Comparison of ENCODE assay signal across 8 mouse cellular contexts in the genomic region with DNA sequence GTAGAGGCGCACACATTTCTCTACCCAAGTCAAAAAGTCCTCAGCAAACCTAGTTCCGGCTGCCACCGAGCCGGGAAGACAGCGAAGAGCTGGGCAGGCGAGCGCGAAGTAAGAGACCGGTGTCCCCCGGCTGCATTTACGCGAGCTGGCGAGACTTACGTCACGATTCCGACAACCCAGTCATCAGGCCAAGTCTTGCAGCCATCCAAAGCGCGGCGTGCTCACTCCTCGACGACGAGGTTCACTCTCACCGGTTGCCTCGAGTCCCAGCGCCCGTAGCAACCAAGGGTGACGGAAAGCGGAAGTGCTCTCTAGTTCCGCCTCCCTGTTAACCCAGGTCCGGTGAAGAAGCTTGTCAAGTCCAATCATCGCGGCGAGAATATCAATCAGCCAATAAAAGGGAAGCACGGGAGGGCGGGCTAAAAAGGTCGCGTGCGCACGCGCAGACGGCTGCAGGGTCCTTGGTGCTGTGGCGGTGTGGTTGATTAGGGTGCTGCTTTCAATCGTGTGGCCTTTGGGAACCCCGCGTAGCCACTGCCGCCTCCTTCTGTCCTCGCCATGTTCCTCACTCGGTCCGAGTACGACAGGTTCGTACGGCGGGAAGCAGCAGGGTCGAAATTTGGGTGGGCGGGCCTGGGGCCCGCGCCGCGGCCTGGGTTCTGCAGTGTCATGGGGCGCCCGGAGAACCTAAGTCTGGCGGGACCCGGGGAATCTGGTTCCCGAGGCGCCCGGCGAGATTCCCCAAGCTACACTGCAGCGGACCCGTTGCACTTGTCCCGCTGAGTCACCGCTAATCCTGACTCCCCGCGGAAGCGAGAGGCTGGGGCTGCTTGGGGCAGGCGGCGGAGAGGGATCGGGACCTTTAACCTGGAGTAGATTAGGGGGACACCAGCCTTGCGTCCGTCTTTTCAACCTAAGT. TPM values are rescaled to one million over a fixed set of nuclear protein-coding genes. Genes with fewer than 3 reads are reported as not detected.
DNase-seq lines count a peak whose midpoint lies in the region; ATAC-seq lines count a peak whose summit lies in the region.

Gene Psma5, plus strand, starts transcription at position 208 of the 919 bp plus-strand sequence.

- peak within 1 kb of the TSS; percentile 100 for H3K4me3 ChIP-seq in hindbrain, embryonic 15.5 days

- H3K4me1 ChIP-seq in hindbrain, embryonic 15.5 days (replicated peaks), result peaks cover 23% of the 10 kb centered on the region

- peak within 1 kb of the TSS; percentile 91 for H3K4me2 ChIP-seq in hindbrain, embryonic 15.5 days

- ATAC-seq in hindbrain, embryonic 15.5 days (ENCODE audit: low FRiP score, low read depth), result peak; percentile 99

- peak; percentile 98 for DNase-seq in T-cell, adult 2 months (ENCODE audit: low spot score)
- DNase-seq in cerebellum, postnatal 36 days, result peak; percentile 94 to 97
- peak; percentile 93 to 96 for DNase-seq in frontal cortex, postnatal 36 days (ENCODE audit: low spot score in 2 of 2)
- DNase-seq in left cerebral cortex, adult 11 months (ENCODE audit: low spot score), result peak; percentile 93
- DNase-seq in lung, postnatal 4 days, result peak; percentile 95 to 97
- DNase-seq in retina, postnatal 7 days (ENCODE audit: low read depth, low spot score), result peak; percentile 96
- peak; percentile 70 for DNase-seq in urinary bladder, adult 2 months (ENCODE audit: low spot score)

- peak within 1 kb of the TSS; percentile 56 for H3K27ac ChIP-seq in hindbrain, embryonic 15.5 days (replicated peaks)

- H3K9ac ChIP-seq in hindbrain, embryonic 15.5 days, result peak within 1 kb of the TSS; percentile 88

- WGBS in hindbrain, embryonic 15.5 days, result under 1% methylated on average over 79 of the region's 79 CpGs

- H3K9me3 ChIP-seq in hindbrain, embryonic 15.5 days, result no peaks in the 10 kb centered on the region

- H3K27me3 ChIP-seq in hindbrain, embryonic 15.5 days, result no peaks in the 10 kb centered on the region

- peaks cover 2% of the 10 kb centered on the region; the same call in 1 of the 2 replicates for H3K36me3 ChIP-seq in hindbrain, embryonic 15.5 days

RNA-seq across cellular contexts. Expression of gene Psma5, which starts in this region (rescaled TPM):
- polyA plus RNA-seq in hindbrain, embryonic 15.5 days (2015; fragmentation: Nextera tagmentation; extraction: Ambion mirVana), result 237 and 247 TPM in 2 replicates
- 108 and 130 TPM in 2 replicates for polyA plus RNA-seq in urinary bladder, adult 2 months (2012; rRNA removed)

Comparison
In these comparisons a context has a peak if more than half of its experiments do, and no peak if none do; other contexts are left out.
1. Peak in every context shown above with its lines: DNase-seq, ATAC-seq, H3K4me3 ChIP-seq and H3K27ac ChIP-seq.